Mouse (Mus musculus) left cerebral cortex, adult 8-10 months (tissue): ENCODE results near the gene Fbln7. TPM values are rescaled to one million over a fixed set of nuclear protein-coding genes. Genes with fewer than 3 reads are reported as not detected.
A peak's percentile ranks its signal among the peaks of the same experiment; 100 is the strongest.

Source experiments
- DNase-seq, 2 experiments: peaks; one replicate each; pipeline ENCODE4 v3.0.0; 2022; ENCODE audit warnings: low spot score in 2 of 2
- microRNA-seq, 2 experiments: library from miRNA; unstranded; fragments of <30 nt; microRNA quantifications; one replicate each; pipeline ENCODE4 v1.2.0; 2022
- total RNA-seq, 4 experiments: library from RNA; stranded (reverse); gene quantifications; 2 replicates each; pipeline ENCODE4 v1.2.4; 2022

The Fbln7 gene
- total RNA-seq, 4 experiments from 2014 or later = 1.7 to 3.0 (median 2.5) TPM

- DNase-seq = no peak
Measured at GRCm38 (mm10) chr2:128872256-128872655, 9.5 kb downstream of the Fbln7 start.

GRCm38 (mm10) chr2:128875526-128875925, 12.7 kb downstream of the Fbln7 start:
- DNase-seq = no peak

DNA sequence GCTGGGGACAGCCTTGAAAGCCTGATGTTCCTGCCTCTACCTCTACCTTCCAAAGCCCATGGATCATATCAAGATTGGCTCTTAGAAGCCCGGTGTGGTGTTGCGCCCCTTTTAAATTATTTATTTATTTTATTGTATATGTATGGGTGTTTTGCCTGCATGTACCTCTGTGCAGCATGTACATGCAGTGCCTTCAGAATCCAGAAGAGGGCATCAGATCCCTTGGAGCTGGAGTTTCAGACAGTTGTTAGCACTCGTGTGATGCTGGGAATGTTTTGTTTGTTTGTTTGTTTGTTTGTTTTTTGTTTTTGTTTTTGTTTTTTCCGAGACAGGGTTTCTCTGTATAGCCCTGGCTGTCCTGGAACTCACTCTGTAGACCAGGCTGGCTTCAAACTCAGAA, 18.5 kb downstream of the Fbln7 start:
- no peak for DNase-seq

- DNase-seq = no peak
Measured at GRCm38 (mm10) chr2:128885225-128885811, 22.5 kb downstream of the Fbln7 start.

DNA sequence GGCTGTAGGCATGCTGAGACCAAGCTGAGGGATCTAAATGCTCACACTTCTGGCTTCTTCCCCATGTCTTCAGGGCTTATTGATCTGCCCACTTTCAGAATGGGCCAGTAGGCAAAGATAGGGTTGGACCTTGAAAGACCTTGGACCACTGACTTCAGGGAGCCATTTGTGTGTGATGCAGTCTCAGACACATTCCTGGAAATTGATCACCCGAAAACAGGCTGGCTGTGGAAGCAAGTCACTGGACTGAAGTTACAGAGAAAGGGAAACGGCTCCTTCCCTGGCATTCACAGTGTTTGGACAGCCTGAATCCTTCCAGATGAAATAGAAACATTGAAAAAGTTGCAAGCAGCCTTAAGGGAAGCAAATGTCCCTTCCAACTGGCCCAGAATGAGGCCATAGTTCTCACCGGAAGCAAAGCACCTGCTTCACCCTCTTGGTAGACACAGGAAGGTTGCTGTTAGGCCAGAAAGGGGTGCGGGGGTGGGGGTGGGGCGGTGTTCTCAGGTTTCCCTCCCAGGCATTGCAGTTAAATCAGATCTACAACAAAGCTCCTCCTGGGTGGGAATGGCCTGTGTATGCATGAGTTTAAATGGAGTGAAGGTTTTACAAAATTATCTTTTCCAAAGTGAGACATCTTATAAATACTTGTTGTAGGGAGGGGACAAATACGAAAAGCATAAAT, 25.2 kb downstream of the Fbln7 start:
- DNase-seq = no peak

DNA sequence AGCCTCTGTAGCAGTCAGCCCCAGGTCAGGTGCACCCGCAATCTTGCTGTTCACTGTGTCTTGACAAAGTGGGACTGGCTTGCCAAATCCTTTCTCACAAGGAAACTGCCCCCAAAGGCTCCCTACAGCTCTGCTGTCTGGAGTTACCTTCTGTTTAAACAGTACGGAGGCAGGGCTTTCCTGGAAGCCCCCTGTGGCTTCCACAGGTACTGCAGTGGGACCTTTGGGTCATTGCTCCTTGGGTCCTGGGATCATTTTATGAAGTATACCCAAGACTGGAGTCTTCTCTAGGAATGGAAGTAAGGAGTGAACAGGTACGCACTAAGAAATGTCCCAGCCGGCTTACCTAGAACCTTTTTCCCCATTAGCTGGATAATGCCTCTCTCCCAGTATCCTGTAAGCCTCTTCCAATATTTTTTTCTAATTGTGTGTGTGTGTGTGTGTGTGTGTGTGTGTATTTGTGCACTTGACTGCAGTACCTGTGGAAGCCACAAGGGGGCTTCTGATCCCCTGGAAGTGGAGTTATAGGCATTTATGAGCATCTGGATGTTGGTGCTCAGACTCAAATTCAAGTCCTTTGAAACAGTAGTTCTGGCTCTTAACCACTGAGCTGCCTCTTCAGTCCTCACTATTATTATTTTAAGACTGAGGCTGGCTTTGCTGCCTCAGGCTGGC, 28.0 kb downstream of the Fbln7 start:
- no peak for DNase-seq

GRCm38 (mm10) chr2:128892180-128892721, 29.5 kb downstream of the Fbln7 start:
- no peak for DNase-seq

- DNase-seq = no peak
Measured at GRCm38 (mm10) chr2:128902843-128903242, 40.1 kb downstream of the Fbln7 start.

DNA sequence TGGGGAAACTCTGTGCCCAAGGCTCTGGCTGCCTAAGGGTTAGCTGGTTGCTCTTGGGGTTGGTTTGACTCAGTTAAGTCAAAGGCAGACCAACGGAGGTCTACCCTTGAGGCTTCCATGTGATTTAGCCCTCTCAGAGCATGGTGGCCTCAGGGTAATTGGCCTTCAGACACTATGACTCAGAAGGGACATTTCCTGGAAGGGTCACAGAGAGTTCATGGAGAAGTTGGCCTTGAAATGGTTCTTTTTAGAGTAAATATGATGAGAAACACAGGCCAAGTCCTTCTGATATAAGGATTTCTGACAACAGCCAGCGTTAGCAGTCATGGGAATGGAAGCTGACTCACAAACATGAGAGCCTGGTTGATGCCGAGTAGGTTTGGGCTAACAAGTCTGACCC, 40.9 kb downstream of the Fbln7 start:
- no peak for DNase-seq

DNA sequence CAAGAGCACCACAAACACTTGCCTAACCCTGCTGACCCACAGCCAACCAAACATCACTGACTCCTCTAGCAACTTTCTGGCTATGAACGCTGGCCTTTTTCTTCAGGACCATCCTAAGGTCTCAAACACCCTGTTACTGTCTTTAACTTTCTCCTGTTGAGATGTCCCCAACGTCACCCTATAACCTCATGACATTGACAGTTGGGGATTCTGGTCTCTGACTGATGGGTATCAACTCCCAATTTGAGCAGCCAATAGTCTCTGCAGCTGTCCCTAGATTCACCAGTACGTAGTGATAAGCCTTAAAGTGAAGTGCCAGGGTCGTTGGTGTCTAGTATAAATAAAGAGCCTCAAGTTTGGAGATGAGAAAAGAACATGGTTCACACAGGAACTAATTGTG, 52.2 kb downstream of the Fbln7 start:
- no peak for DNase-seq

DNA sequence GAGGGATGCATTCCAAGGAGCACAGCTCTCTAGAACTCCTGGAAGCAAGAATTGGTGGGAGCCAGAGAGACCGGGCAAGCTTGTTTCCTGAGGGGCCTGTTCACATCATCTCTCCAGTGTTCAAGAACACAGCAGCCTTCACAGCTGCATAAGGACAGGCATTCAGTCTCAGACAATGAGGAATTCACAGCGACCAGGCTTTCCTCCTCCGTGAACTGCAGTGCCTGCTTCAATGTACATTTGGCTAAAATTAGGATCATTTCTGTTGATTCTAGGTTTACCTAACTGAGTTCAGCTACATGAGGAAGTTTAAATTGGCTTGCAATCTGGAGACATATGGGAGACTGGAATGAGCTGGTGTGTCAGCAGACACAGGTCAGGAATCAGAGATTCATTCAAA, 53.7 kb downstream of the Fbln7 start:
- no peak for DNase-seq

- no peak for DNase-seq
Measured at GRCm38 (mm10) chr2:128924799-128925198, 62.0 kb downstream of the Fbln7 start.

GRCm38 (mm10) chr2:128928446-128928845, 65.7 kb downstream of the Fbln7 start:
- no peak for DNase-seq

DNA sequence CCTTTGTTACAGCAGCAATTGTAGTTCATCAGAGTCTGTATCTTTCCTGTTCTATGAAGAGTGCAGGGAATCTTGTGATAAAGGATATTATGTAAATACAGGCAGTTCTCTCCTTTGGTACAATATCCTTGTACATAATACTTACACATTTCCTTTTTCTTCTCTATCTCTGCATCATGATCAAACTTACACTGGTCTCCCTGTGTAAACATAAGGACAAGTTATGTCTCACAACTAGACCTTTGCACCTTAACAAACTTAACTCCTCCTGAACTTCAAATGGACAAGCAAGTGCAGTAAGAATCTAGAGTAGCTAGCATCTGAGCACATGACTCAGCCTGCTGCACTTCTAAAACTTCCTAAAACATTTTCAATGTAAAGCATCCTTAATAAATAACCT, 67.9 kb downstream of the Fbln7 start:
- no peak for DNase-seq

DNA sequence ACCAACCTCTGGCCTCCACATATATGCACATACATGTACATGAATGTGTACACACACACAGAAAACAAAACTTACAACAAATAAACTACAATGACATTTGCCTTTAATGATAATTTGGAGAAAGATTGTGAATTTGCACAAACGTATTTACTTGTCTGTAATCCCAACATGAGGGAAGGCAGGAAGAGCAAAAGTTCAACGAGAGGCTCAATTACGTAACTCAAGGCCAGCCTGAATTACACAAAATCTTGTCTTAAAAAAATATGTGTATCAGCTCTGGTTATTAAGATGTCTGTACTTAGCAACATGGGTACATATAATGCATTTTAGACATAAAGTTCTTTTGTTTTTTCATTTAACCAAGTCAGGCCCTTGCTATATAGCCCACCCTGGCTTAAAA, 73.5 kb downstream of the Fbln7 start:
- no peak for DNase-seq

- peak; percentile 87 to 93 for DNase-seq
Measured at GRCm38 (mm10) chr2:128943538-128944528, 81.1 kb downstream of the Fbln7 start, which contains the start of gene Zc3h8. Zc3h8 (minus strand) TSS chr2:128944077.

Small RNA genes lying within 50 kb of the gene (microRNA-seq; reads per million reads assigned to microRNA genes)
- gene Gm22859 = 0 reads per million in 2 experiments

Other genes with a start within 250 kb of the Fbln7 start
- gene Anapc1, start 175.6 kb upstream of the Fbln7 start, total RNA-seq = 10 to 100 TPM; 54.0 to 63.0 (median 60.2) TPM
- gene Mertk, start 164.0 kb upstream of the Fbln7 start, total RNA-seq = 10 to 100 TPM; 25.1 to 32.9 (median 29.1) TPM
- 10 to 100 TPM; 32.2 to 36.9 (median 32.9) TPM for gene Tmem87b, start 44.9 kb upstream of the Fbln7 start, total RNA-seq
- 1 to 10 TPM; 3.9 to 7.5 (median 6.1) TPM for gene Zc3h8, start 81.1 kb downstream of the Fbln7 start, total RNA-seq
- gene Zc3h6, start 104.4 kb downstream of the Fbln7 start, total RNA-seq = 10 to 100 TPM; 18.4 to 22.0 (median 19.5) TPM
- 1 to 10 TPM; 3.3 to 5.3 (median 4.6) TPM for gene Gm10762, start 104.7 kb downstream of the Fbln7 start, total RNA-seq
- gene Vinac1, start 185.2 kb downstream of the Fbln7 start, total RNA-seq = under 1 TPM; 0.21 to 0.36 (median 0.22) TPM
- gene Ttl, start 203.0 kb downstream of the Fbln7 start, total RNA-seq = 10 to 100 TPM; 61.6 to 69.8 (median 63.3) TPM
- gene Polr1b, start 238.0 kb downstream of the Fbln7 start, total RNA-seq = 10 to 100 TPM; 19.8 to 25.0 (median 21.5) TPM